Mouse (Mus musculus) spleen, postnatal 4 days (tissue): Measurements from ENCODE around the gene Intu.

ENCODE experiments used
- DNase-seq, 2 experiments: peaks; one replicate each; pipeline ENCODE4 v3.0.0; 2022; ENCODE audit warnings: low spot score in 2 of 2

The Intu gene

DNA sequence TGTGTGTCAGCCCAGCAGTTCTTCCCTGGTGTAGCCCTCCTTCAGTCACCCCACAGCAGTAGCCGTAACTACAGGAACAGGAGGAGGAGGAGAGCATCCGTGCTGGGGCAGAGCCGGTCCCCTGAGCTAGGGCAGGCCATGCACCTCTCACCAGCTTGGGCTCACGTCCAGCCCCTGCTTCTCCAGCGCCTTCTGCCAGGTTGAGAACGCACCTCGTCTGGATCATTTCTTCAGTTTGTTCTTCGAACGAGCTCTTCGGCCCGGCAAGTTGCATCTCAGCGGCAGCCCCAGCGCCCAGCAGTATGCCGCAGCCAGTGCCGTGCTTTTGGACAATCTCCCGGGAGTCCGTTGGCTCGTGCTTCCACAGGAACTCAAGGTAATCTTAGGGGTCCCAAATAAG, 152.1 kb downstream of the Intu start:
- no peak for DNase-seq

DNA sequence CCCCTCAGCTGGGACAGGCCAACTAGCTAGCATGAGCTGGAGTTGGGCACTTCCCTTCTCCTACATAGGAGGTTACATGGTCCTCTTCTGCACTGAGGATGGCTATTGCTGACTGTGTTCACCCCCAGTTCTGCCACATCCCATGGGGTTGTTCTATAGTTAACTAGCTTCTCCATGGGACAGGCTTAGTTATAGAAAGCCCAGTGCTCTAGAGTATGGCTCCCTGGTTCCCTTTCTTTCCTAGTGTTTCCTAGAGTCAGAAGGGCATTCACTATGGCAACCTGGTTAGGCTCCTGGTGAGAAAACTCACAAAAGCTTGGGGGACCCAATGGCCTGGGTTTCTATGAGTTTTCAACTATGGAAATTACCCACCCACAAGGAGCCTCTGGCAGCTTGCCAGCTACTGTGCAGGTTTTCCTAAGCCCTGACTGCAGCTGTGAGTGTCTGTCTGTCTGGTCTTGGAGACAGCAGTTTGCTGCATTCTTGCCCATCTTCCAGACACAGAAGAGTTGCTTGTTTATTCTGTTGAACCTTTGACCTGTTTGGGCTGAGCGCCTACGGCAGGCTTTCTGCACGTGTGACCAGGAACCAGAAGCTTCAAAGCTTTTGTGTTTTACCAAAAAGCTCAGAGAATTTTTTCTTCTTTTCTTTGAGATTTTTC, 154.9 kb downstream of the Intu start:
- no peak for DNase-seq

DNA sequence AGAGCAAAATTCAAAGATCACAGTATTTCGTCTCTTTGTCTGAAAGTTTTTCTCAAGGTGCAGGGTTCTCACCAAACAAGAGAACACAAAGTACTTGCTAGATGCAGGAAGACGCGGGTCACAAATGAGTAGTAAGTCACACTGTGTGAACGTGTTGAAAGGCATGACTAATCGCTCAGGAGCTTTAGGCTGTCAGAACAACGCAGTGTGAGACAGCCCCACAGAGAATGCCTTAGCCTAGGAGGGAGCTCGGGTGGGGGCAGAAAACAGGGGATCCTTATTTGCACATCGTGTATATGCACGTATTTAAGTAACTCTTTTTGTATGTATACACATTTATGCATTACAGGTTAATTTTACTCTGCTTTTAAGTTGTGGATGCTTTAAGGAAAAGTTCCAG, 155.8 kb downstream of the Intu start:
- no peak for DNase-seq

GRCm38 (mm10) chr3:40687588-40687987, 156.5 kb downstream of the Intu start:
- DNase-seq = no peak

DNA sequence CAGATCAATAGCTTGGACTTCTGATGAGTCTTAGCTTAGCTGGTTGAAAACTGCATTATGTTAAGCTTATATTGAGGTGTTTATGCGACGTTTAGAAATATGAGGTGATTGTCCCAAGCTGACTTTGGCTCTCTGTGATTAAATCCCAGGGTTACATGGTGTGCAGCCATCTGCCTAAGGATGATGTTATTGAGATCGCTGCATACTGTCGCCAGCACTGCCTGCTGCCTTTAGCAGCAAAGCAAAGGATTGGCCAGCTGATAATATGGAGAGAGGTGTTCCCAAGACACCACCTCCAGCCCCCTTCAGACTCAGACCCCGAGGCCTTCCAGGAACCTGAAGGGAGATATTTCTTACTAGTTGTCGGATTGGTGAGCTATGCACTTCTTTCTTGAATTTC, 160.5 kb downstream of the Intu start:
- no peak for DNase-seq

DNA sequence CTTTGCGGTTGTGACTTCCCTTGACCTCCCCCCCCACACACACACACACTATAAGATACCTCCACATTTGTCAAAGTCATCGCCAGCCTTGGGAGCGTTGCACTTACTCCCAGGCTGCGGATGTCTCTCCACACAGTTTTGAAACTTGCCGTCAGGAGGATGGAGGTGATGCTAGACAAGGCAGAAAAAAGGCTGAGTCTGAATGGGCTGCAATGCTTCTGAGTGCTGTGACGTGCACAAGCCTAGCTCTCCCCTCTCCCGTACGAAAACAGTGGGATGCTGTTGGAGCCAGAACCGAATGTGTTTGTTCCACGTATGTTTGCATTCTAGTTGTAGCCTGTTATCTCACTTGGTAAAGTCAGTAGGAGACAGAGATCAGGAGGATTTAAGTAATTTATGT, 162.3 kb downstream of the Intu start:
- DNase-seq = no peak

DNA sequence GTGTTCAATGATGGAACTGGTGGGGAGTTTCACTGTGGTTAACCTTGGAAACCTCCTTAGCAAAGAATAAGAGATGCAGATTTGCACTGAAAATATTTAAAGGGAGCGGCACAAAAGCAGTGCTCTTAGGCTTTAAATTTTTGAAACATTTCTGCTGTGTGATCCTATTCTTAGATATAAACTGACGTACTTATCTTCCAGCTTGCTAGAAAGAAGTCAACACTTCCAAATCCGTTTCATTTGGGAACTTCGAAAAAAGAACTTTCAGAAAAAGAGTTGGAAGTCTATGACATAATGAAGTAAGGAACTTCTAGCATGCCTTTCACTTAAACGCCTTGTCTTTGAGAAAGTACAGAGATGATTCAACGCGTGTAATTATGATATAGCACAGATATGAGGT, 162.9 kb downstream of the Intu start:
- no peak for DNase-seq

DNA sequence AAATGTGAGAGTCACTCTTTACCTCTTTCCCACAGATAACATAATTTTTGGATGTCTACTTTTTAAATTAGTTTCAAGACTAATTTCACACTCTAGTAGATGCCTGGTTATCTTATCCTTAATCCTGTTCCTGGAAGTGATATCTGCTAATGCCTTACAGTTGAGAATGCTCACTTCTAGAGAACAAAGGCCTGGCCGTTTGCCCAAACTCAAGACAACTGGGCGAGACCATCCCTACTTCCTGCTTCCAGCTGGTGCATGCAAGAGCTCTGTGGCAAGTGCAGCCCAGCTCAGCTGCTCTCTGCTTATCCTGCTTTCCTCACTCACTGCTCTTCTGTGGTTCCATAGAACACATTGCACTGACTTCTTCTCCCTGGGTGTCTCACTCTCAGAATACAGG, 163.4 kb downstream of the Intu start:
- peak in 1 of 2 experiments; percentile 22 for DNase-seq

- DNase-seq = no peak
Observed at GRCm38 (mm10) chr3:40695162-40695561, 164.1 kb downstream of the Intu start.

- no peak for DNase-seq
Observed at GRCm38 (mm10) chr3:40698834-40699233, 167.7 kb downstream of the Intu start.

DNA sequence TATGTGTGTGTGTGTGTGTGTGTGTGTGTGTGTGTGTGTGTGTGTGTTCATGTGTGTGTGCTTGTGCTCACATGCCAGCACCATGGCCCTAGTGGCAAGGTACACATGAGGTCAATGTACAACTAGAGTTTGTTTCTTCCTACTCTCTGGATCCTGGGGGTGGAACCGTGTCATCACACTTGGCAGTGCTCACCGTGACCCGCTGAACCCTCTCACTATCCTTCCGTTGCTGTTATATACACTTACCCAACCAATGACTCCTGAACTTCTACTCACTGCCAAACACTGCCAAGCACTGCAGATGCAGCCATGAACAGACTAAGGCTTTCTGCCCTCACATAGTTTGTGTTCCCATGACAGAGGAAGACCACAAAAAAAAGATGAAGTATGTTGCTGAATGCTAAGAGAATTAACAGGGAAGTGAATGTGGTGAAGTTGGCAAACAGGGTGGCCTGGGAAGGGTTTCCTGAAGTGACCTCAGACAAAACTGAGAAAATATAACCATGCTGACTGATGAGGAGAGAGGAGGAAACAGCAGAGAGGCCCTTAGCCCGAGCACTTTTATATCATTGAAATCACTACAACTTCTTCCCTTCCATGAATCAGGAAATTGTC, 173.8 kb downstream of the Intu start:
- DNase-seq = no peak

- no peak for DNase-seq
Observed at GRCm38 (mm10) chr3:40708655-40709054, 177.6 kb downstream of the Intu start, which contains the start of gene Slc25a31. Slc25a31 (plus strand) TSS chr3:40708855.

GRCm38 (mm10) chr3:40716056-40716455, 185.0 kb downstream of the Intu start:
- DNase-seq = no peak

- DNase-seq = no peak
Observed at GRCm38 (mm10) chr3:40719022-40719421, 187.9 kb downstream of the Intu start.

- no peak for DNase-seq
Observed at GRCm38 (mm10) chr3:40738381-40738912, 207.4 kb downstream of the Intu start.

GRCm38 (mm10) chr3:40744024-40744835, 213.1 kb downstream of the Intu start, which contains the start of gene Hspa4l:
Hspa4l (plus strand) TSS chr3:40744495.
- no peak for DNase-seq

DNA sequence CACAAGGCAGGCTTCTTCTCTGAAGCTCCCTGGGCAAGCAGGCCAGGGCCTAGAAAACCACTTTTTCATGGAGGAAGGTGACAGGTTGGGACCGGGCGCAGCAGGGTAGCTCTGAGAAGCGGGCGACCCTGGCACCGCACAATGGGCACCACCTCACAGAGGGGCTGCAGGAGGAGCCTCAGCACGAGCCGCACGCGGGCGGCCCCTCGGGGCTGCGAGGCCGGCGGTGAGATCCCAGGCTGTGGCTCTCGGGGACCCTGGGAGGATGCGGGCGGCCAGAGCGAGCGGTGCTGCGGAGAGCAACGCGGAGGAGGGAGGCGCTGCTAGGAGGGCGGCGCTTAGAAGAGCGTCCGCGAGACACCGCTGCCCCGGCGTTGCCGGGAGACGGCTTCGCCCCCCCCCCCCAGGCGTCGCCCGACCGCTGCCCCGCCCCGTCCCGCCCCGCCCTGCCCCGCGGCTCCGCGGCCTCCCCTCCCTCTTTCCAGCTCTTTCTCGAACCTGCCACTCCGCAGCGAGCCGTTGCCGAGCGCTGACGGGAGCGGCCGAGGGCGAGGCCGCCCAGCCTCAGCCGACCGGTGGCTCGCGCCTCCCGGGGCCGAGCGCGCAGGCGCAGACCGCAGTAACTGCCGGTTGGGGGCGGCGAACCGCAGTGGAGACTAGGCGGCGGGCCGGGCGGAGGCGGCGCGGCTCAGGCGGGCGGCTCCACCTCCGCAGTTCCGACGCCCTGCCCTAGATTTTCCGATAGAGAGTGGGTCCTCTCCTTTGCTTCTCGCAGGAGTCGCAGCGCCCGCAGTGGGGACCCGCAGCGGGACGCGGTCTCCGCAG, 214.0 kb downstream of the Intu start:
- peak; percentile 93 to 97 for DNase-seq

- DNase-seq = no peak
Observed at GRCm38 (mm10) chr3:40745661-40746547, 214.8 kb downstream of the Intu start.
